Comparison of ENCODE assay signal across 23 mouse cellular contexts in genomic region chr14:54601601-54602000, GRCm38 (mm10). TPM values are rescaled to one million over a fixed set of nuclear protein-coding genes. Genes with fewer than 3 reads are reported as not detected.
DNase-seq lines count a peak whose midpoint lies in the region; ATAC-seq and TF ChIP-seq lines count a peak whose summit lies in the region.
"Had no signal": no experiment of that assay in that cellular context is flagged by ENCODE, and none has a peak within 500 bp of the region (broad histone marks: within the 10 kb centered on the region; RNA-seq: fewer than 3 reads in every experiment).

No protein-coding gene starts in this region.

- 59% methylated on average over 2 of the region's 2 CpGs for WGBS in liver, embryonic 12.5 days (ENCODE audit: insufficient replicate concordance)
- WGBS in liver, embryonic 15.5 days (ENCODE audit: insufficient replicate concordance), result 48% methylated on average over 2 of the region's 2 CpGs
- 54% methylated on average over 2 of the region's 2 CpGs for WGBS in liver, postnatal 0 days (ENCODE audit: insufficient replicate concordance)

- no peak for DNase-seq in liver
- no peak for DNase-seq in liver, postnatal 0 days
- no peak for DNase-seq in layer of hippocampus, adult 9-11 months
- DNase-seq: adrenal gland, adult 8-10 months; adrenal gland, postnatal 14 days; adrenal gland, postnatal 36 days; cerebellum, adult 11-12 months; cerebellum, adult 2 months; cerebellum, postnatal 10 days; cerebellum, postnatal 25 days; forebrain, postnatal 0 days had no signal

- H3K4me2 ChIP-seq in liver, embryonic 12.5 days, result no peak overlapping the region
- no peak overlapping the region for H3K4me2 ChIP-seq in liver, embryonic 15.5 days
- H3K4me2 ChIP-seq in liver, postnatal 0 days (ENCODE audit: low read depth, low read length), result no peak overlapping the region
- H3K4me2 ChIP-seq: embryonic facial prominence, embryonic 12.5 days; forebrain, embryonic 13.5 days; forebrain, embryonic 15.5 days had no signal

- no peaks in the 10 kb centered on the region for H3K27me3 ChIP-seq in liver, embryonic 12.5 days (replicated peaks)
- H3K27me3 ChIP-seq in liver, embryonic 15.5 days, result no peaks in the 10 kb centered on the region
- H3K27me3 ChIP-seq in liver, postnatal 0 days (ENCODE audit: insufficient read depth, low read length), result no peaks in the 10 kb centered on the region
- H3K27me3 ChIP-seq: embryonic facial prominence, embryonic 12.5 days; forebrain, embryonic 13.5 days; forebrain, embryonic 15.5 days; Patski had no signal

- no peak for TF ChIP-seq EP300 in liver, postnatal 0 days (IDR thresholded peaks at IDR 0.05; ENCODE audit: low read depth)

- H3K4me3 ChIP-seq in liver, embryonic 12.5 days, result no peak overlapping the region
- H3K4me3 ChIP-seq in liver, embryonic 15.5 days (replicated peaks), result no peak overlapping the region
- H3K4me3 ChIP-seq in liver, postnatal 0 days (ENCODE audit: low read depth, low read length), result no peak overlapping the region
- H3K4me3 ChIP-seq: embryonic facial prominence, embryonic 10.5 days; embryonic facial prominence, embryonic 12.5 days; forebrain, embryonic 13.5 days; forebrain, embryonic 15.5 days had no signal

- no peak overlapping the region for H3K9ac ChIP-seq in liver, embryonic 12.5 days
- no peak overlapping the region for H3K9ac ChIP-seq in liver, embryonic 15.5 days
- H3K9ac ChIP-seq in liver, postnatal 0 days (replicated peaks), result no peak overlapping the region
- H3K9ac ChIP-seq: embryonic facial prominence, embryonic 12.5 days; forebrain, embryonic 13.5 days; forebrain, embryonic 15.5 days; forebrain, postnatal 0 days had no signal

- peaks cover 38% of the 10 kb centered on the region for H3K4me1 ChIP-seq in liver, embryonic 12.5 days
- H3K4me1 ChIP-seq in liver, embryonic 15.5 days (replicated peaks), result peaks cover 40% of the 10 kb centered on the region
- H3K4me1 ChIP-seq in liver, postnatal 0 days (ENCODE audit: insufficient read depth), result peaks cover 31% of the 10 kb centered on the region

- H3K9me3 ChIP-seq in liver, embryonic 12.5 days (replicated peaks), result no peaks in the 10 kb centered on the region
- no peaks in the 10 kb centered on the region for H3K9me3 ChIP-seq in liver, embryonic 15.5 days (replicated peaks)
- no peaks in the 10 kb centered on the region for H3K9me3 ChIP-seq in liver, postnatal 0 days (ENCODE audit: low read length)
- H3K9me3 ChIP-seq: embryonic facial prominence, embryonic 10.5 days; embryonic facial prominence, embryonic 12.5 days; forebrain, embryonic 13.5 days; forebrain, embryonic 15.5 days had no signal

- TF ChIP-seq CTCF in liver, postnatal 0 days (IDR thresholded peaks at IDR 0.05; ENCODE audit: low read depth), result no peak

- H3K27ac ChIP-seq in liver, embryonic 12.5 days, result peak overlapping the region; percentile 94; the same call in 1 of the 2 replicates
- peak overlapping the region; percentile 97 for H3K27ac ChIP-seq in liver, embryonic 15.5 days (replicated peaks)
- H3K27ac ChIP-seq in liver, postnatal 0 days (ENCODE audit: low read depth), result no peak overlapping the region
- H3K27ac ChIP-seq: embryonic facial prominence, embryonic 12.5 days; forebrain, embryonic 15.5 days had no signal

- peaks cover 4% of the 10 kb centered on the region; the same call in 1 of the 2 replicates for H3K36me3 ChIP-seq in liver, embryonic 12.5 days
- H3K36me3 ChIP-seq in liver, embryonic 15.5 days (replicated peaks), result no peaks in the 10 kb centered on the region
- H3K36me3 ChIP-seq in liver, postnatal 0 days (replicated peaks; ENCODE audit: insufficient read depth, low read length), result no peaks in the 10 kb centered on the region
- H3K36me3 ChIP-seq: forebrain, embryonic 15.5 days had no signal

- no peak for ATAC-seq in liver, embryonic 12.5 days
- no peak for ATAC-seq in liver, embryonic 15.5 days (ENCODE audit: insufficient read depth)
- ATAC-seq in liver, postnatal 0 days, result no peak
- ATAC-seq: activated CD4-positive, CD25-positive, alpha-beta regulatory T cell, adult 4 months; forebrain, embryonic 13.5 days; forebrain, embryonic 15.5 days; forebrain, postnatal 0 days; Patski had no signal

RNA-seq across cellular contexts. Expression of gene 4931414P19Rik, which starts 4.2 kb away (rescaled TPM):
- polyA plus RNA-seq in liver, embryonic 12.5 days (2016; fragmentation: Nextera tagmentation; extraction: Ambion mirVana), result 3.7 and 4.1 TPM in 2 replicates
- 1.9 and 2.9 TPM in 2 replicates for polyA plus RNA-seq in liver, embryonic 15.5 days (2015; fragmentation: Nextera tagmentation; extraction: Ambion mirVana)
- 1.2 and 1.4 TPM in 2 replicates for polyA plus RNA-seq in liver, postnatal 0 days (2015; fragmentation: Nextera tagmentation; extraction: Ambion mirVana)

RNA-seq across cellular contexts. Expression of gene Psmb5, which starts 16.2 kb away (rescaled TPM):
- polyA plus RNA-seq in liver, embryonic 12.5 days (2016; fragmentation: Nextera tagmentation; extraction: Ambion mirVana), result 281 and 292 TPM in 2 replicates
- 204 and 211 TPM in 2 replicates for polyA plus RNA-seq in liver, embryonic 15.5 days (2015; fragmentation: Nextera tagmentation; extraction: Ambion mirVana)
- 148 and 157 TPM in 2 replicates for polyA plus RNA-seq in liver, postnatal 0 days (2015; fragmentation: Nextera tagmentation; extraction: Ambion mirVana)

RNA-seq across cellular contexts. Expression of gene Psmb11, which starts 19.6 kb away (rescaled TPM):
- not detected in 2 replicates for polyA plus RNA-seq in liver, embryonic 12.5 days (2016; fragmentation: Nextera tagmentation; extraction: Ambion mirVana)
- not detected in 2 replicates for polyA plus RNA-seq in liver, embryonic 15.5 days (2015; fragmentation: Nextera tagmentation; extraction: Ambion mirVana)
- polyA plus RNA-seq in liver, postnatal 0 days (2015; fragmentation: Nextera tagmentation; extraction: Ambion mirVana), result not detected in 2 replicates
- polyA plus RNA-seq: activated CD4-positive, CD25-positive, alpha-beta regulatory T cell, adult 4 months; cerebellum, adult 2 months; embryonic facial prominence, embryonic 14.5 days; forebrain, embryonic 11.5 days had no signal

RNA-seq across cellular contexts. Expression of gene Ajuba, which starts 24.2 kb away (rescaled TPM):
- polyA plus RNA-seq in liver, embryonic 12.5 days (2016; fragmentation: Nextera tagmentation; extraction: Ambion mirVana), result 10.4 and 12.7 TPM in 2 replicates
- polyA plus RNA-seq in liver, embryonic 15.5 days (2015; fragmentation: Nextera tagmentation; extraction: Ambion mirVana), result 5.6 TPM in 2 replicates
- 6.6 and 11.1 TPM in 2 replicates for polyA plus RNA-seq in liver, postnatal 0 days (2015; fragmentation: Nextera tagmentation; extraction: Ambion mirVana)

RNA-seq across cellular contexts. Expression of gene Gm17606, which starts 39.2 kb away (rescaled TPM):
- not detected in 2 replicates for polyA plus RNA-seq in liver, embryonic 12.5 days (2016; fragmentation: Nextera tagmentation; extraction: Ambion mirVana)
- polyA plus RNA-seq in liver, embryonic 15.5 days (2015; fragmentation: Nextera tagmentation; extraction: Ambion mirVana), result not detected in 2 replicates
- not detected in 2 replicates for polyA plus RNA-seq in liver, postnatal 0 days (2015; fragmentation: Nextera tagmentation; extraction: Ambion mirVana)
- polyA plus RNA-seq: activated CD4-positive, CD25-positive, alpha-beta regulatory T cell, adult 4 months; C2C12; cerebellum, adult 2 months; cortical plate, adult 2 months; embryonic facial prominence, embryonic 10.5 days; embryonic facial prominence, embryonic 14.5 days; forebrain, embryonic 11.5 days; forebrain, embryonic 13.5 days; forebrain, embryonic 15.5 days; forebrain, postnatal 0 days; Patski had no signal
